Mouse (Mus musculus): ENCODE data around the gene Dlg4. TPM values are rescaled to one million over a fixed set of nuclear protein-coding genes. Genes with fewer than 3 reads are reported as not detected.
"Not testable (repeated sequence)": the region's sequence is repeated elsewhere in the genome, so short reads cannot be mapped to it uniquely, and the experiment has no call there.

Dlg4 gene
- polyA plus RNA-seq, 1 experiment from 2014 or later: 24.9 TPM

- H3K4me1 ChIP-seq: peaks cover 7% of the 10 kb centered on the region; the same call in 1 of the 2 replicates
- H3K9me3 ChIP-seq: no peaks in the 10 kb centered on the region
- H3K36me3 ChIP-seq (replicated peaks): no peaks in the 10 kb centered on the region
- no peak for ATAC-seq (ENCODE audit: low FRiP score)
- H3K4me2 ChIP-seq: no peak overlapping the region
- 79% methylated on average over 4 of the region's 4 CpGs for WGBS
- 0 out of 2 replicates have a peak overlapping the region, but pooled peaks have one; percentile 25 for H3K27ac ChIP-seq
- no peak overlapping the region for H3K9ac ChIP-seq
- H3K27me3 ChIP-seq: no peaks in the 10 kb centered on the region
- H3K4me3 ChIP-seq (replicated peaks): no peak overlapping the region
Measured at GRCm38 (mm10) chr11:70066701-70067100, 50.0 kb downstream of the Dlg4 start.

- Histone ChIP-seq H3K4me1 (peaks cover 7% of the 10 kb centered on the region; the same call in 1 of the 2 replicates), H3K4me2 (no peak overlapping the region), H3K36me3 (replicated peaks) (no peaks in the 10 kb centered on the region), H3K27ac (no peak overlapping the region), H3K9me3 (no peaks in the 10 kb centered on the region), H3K4me3 (replicated peaks) (no peak overlapping the region), H3K27me3 (no peaks in the 10 kb centered on the region), H3K9ac (no peak overlapping the region)
- ATAC-seq (ENCODE audit: low FRiP score): no peak
- 34% methylated on average over 3 of the region's 3 CpGs for WGBS
Measured at GRCm38 (mm10) chr11:70068245-70068644, 51.5 kb downstream of the Dlg4 start.

- Histone ChIP-seq H3K9ac (no peak overlapping the region), H3K36me3 (replicated peaks) (no peaks in the 10 kb centered on the region), H3K27ac (no peak overlapping the region), H3K4me2 (no peak overlapping the region), H3K27me3 (no peaks in the 10 kb centered on the region), H3K4me3 (replicated peaks) (no peak overlapping the region), H3K9me3 (no peaks in the 10 kb centered on the region), H3K4me1 (peaks cover 7% of the 10 kb centered on the region; the same call in 1 of the 2 replicates)
- no peak for ATAC-seq (ENCODE audit: low FRiP score)
- 75% methylated on average over 6 of the region's 6 CpGs for WGBS
Measured at GRCm38 (mm10) chr11:70070057-70070456, 53.3 kb downstream of the Dlg4 start.

DNA sequence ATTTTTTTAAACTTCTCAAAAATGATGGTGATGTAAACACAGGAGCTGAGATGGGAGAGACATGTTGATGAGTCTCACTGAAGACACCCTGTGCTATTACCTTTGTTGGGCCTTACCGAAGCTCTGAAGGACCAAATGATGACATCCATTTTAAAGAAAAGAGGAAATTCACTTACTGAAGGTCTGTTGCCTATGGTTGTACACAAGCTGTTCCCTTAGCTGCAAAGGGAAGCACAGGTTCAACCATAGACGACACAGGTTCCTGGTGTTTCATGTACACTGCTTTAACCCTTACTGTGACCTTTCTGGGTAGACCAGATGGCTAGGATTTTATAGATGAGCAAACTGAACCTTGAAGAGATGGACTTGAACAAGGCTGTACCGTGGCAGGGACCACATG lies 53.9 kb downstream of the Dlg4 start:
- not testable (repeated sequence) for H3K27ac ChIP-seq; H3K9ac ChIP-seq; H3K9me3 ChIP-seq; H3K4me2 ChIP-seq; H3K4me1 ChIP-seq; H3K36me3 ChIP-seq (replicated peaks); ATAC-seq (ENCODE audit: low FRiP score); H3K4me3 ChIP-seq (replicated peaks); H3K27me3 ChIP-seq
- WGBS: 91% methylated on average over 3 of the region's 3 CpGs

- WGBS: 38% methylated on average over 17 of the region's 17 CpGs
- Histone ChIP-seq H3K4me2 (no peak overlapping the region), H3K27ac (0 out of 2 replicates have a peak overlapping the region, but pooled peaks have one; percentile 20), H3K9ac (no peak overlapping the region), H3K4me3 (replicated peaks) (no peak overlapping the region), H3K9me3 (no peaks in the 10 kb centered on the region), H3K27me3 (no peaks in the 10 kb centered on the region), H3K36me3 (replicated peaks) (no peaks in the 10 kb centered on the region), H3K4me1 (no peaks in the 10 kb centered on the region)
- no peak for ATAC-seq (ENCODE audit: low FRiP score)
Measured at GRCm38 (mm10) chr11:70074379-70075071, 57.8 kb downstream of the Dlg4 start.

- no peak overlapping the region for H3K4me2 ChIP-seq
- H3K4me3 ChIP-seq (replicated peaks): no peak overlapping the region
- no peaks in the 10 kb centered on the region for H3K36me3 ChIP-seq (replicated peaks)
- no peak overlapping the region for H3K27ac ChIP-seq
- H3K4me1 ChIP-seq: no peaks in the 10 kb centered on the region
- WGBS: 86% methylated on average over 6 of the region's 6 CpGs
- ATAC-seq (ENCODE audit: low FRiP score): no peak
- H3K9me3 ChIP-seq: no peaks in the 10 kb centered on the region
- no peak overlapping the region for H3K9ac ChIP-seq
- H3K27me3 ChIP-seq: no peaks in the 10 kb centered on the region
Measured at GRCm38 (mm10) chr11:70075581-70075980, 58.8 kb downstream of the Dlg4 start.

DNA sequence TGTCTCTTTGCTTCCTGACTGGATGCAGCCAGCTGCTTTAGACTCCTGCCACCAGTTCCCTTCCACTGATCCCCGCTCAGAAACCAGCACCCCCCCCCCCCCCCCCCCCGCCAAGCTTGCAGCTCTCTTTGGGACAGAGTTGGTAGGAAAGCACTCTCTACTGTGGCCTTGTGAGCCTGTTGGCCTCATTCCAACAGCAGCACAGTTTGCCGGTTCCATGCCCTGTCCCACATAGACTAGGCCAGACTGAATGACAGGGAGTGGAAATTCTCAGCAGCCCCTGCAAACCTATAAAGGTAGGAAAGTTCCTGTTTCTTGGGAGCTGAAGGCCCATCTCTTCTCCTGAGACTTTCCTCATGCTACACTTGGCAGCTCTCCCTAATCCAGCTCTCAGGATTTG lies 60.7 kb downstream of the Dlg4 start:
- Histone ChIP-seq H3K27me3 (no peaks in the 10 kb centered on the region), H3K4me1 (no peaks in the 10 kb centered on the region; the same call in 1 of the 2 replicates), H3K9me3 (no peaks in the 10 kb centered on the region), H3K27ac (no peak overlapping the region), H3K9ac (no peak overlapping the region), H3K4me2 (no peak overlapping the region), H3K4me3 (replicated peaks) (no peak overlapping the region), H3K36me3 (replicated peaks) (no peaks in the 10 kb centered on the region)
- ATAC-seq (ENCODE audit: low FRiP score): no peak
- 67% methylated on average over 1 of the region's 3 CpGs for WGBS

GRCm38 (mm10) chr11:70079175-70079574 lies 62.4 kb downstream of the Dlg4 start:
- H3K9me3 ChIP-seq: no peaks in the 10 kb centered on the region
- H3K9ac ChIP-seq: no peak overlapping the region
- H3K27me3 ChIP-seq: no peaks in the 10 kb centered on the region
- no peak for ATAC-seq (ENCODE audit: low FRiP score)
- WGBS: 72% methylated on average over 6 of the region's 6 CpGs
- H3K4me3 ChIP-seq (replicated peaks): no peak overlapping the region
- H3K4me1 ChIP-seq: no peaks in the 10 kb centered on the region; the same call in 1 of the 2 replicates
- no peaks in the 10 kb centered on the region for H3K36me3 ChIP-seq (replicated peaks)
- H3K27ac ChIP-seq: no peak overlapping the region
- no peak overlapping the region for H3K4me2 ChIP-seq

DNA sequence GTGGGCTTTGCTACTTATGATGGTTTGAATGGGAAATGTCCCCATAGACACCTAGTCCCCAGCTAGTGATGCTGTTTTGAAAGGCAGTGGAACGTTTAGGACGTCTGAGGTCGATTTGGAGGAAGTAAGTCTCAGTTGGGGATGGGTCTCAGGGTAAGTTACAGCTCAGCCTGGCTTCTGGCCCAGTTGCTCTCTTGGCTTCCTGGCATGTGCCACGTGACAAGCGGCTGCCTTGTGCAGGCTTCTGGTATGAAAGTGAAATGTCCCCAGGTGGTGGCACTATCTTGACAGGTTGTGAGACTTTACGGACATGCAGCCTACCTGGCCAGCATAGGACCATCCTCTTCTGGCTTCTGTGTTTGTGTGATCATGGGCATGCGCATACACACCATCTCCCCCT lies 63.2 kb downstream of the Dlg4 start:
- Histone ChIP-seq H3K36me3 (replicated peaks) (no peaks in the 10 kb centered on the region), H3K9ac (no peak overlapping the region), H3K4me1 (no peaks in the 10 kb centered on the region; the same call in 1 of the 2 replicates), H3K27ac (no peak overlapping the region), H3K27me3 (no peaks in the 10 kb centered on the region), H3K4me3 (replicated peaks) (no peak overlapping the region), H3K4me2 (no peak overlapping the region), H3K9me3 (no peaks in the 10 kb centered on the region)
- 79% methylated on average over 7 of the region's 7 CpGs for WGBS
- no peak for ATAC-seq (ENCODE audit: low FRiP score)

DNA sequence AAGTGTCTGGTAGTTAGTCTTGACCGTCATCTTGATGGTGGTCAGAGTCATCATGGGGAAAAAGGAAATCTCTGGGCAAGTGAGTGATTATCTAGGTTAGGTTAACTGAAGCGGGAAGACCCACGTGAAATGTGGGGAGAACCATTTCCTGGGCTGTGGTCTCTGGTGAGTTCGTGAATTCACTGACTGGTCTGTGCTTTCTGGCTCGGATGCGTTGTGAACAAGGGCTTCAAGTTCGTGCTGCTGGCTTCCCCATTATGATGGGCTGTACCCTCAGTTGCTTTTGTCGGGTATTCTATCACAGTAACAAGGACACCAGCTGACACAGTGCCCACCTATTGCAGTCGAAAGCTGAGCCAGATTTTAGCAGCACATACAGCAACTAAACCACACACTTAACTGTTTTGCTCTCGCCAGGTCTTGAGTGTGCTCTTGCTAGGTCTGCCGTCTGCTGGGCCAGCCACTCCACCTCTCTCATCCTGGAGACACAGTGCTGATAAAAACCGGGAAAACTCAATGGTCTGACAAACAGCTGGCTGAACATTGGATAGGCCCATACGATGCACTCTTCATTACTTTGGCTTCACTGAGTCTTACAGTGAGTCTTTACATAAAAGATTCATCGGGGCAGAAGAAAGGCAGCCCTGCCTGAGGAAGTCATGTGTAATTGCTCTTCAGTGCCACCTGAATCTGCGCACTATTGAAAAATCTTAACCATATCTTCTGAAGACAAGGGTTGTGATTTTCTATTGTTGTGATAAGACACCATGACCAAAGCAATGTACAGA lies 64.3 kb downstream of the Dlg4 start:
- no peak overlapping the region for H3K27ac ChIP-seq
- 82% methylated on average over 15 of the region's 15 CpGs for WGBS
- no peak overlapping the region for H3K9ac ChIP-seq
- H3K4me3 ChIP-seq (replicated peaks): no peak overlapping the region
- ATAC-seq (ENCODE audit: low FRiP score): no peak
- no peaks in the 10 kb centered on the region for H3K36me3 ChIP-seq (replicated peaks)
- H3K9me3 ChIP-seq: no peaks in the 10 kb centered on the region
- H3K4me2 ChIP-seq: no peak overlapping the region
- no peaks in the 10 kb centered on the region; the same call in 1 of the 2 replicates for H3K4me1 ChIP-seq
- no peaks in the 10 kb centered on the region for H3K27me3 ChIP-seq

- no peak overlapping the region for H3K4me2 ChIP-seq
- ATAC-seq (ENCODE audit: low FRiP score): no peak
- no peak overlapping the region for H3K9ac ChIP-seq
- no peaks in the 10 kb centered on the region for H3K27me3 ChIP-seq
- H3K9me3 ChIP-seq: no peaks in the 10 kb centered on the region
- H3K4me3 ChIP-seq (replicated peaks): no peak overlapping the region
- H3K27ac ChIP-seq: no peak overlapping the region
- H3K36me3 ChIP-seq (replicated peaks): no peaks in the 10 kb centered on the region
- no peaks in the 10 kb centered on the region; the same call in 1 of the 2 replicates for H3K4me1 ChIP-seq
- 81% methylated on average over 8 of the region's 8 CpGs for WGBS
Measured at GRCm38 (mm10) chr11:70084563-70084962, 67.8 kb downstream of the Dlg4 start.

- no peak for ATAC-seq (ENCODE audit: low FRiP score)
- Histone ChIP-seq H3K27ac (no peak within 1 kb of the TSS), H3K4me2 (no peak within 1 kb of the TSS), H3K4me1 (no peaks in the 10 kb centered on the region), H3K27me3 (no peaks in the 10 kb centered on the region), H3K36me3 (replicated peaks) (no peaks in the 10 kb centered on the region), H3K9me3 (no peaks in the 10 kb centered on the region), H3K9ac (no peak within 1 kb of the TSS), H3K4me3 (replicated peaks) (no peak within 1 kb of the TSS)
- 84% methylated on average over 12 of the region's 12 CpGs for WGBS
Measured at GRCm38 (mm10) chr11:70091986-70092783, 75.4 kb downstream of the Dlg4 start, which contains the start of gene Asgr2. Gene Asgr2, plus strand, starts transcription at chr11:70092644.
